Mouse (Mus musculus): ENCODE measurements around the gene Clec2l. TPM values are rescaled to one million over a fixed set of nuclear protein-coding genes. Genes with fewer than 3 reads are reported as not detected.

The Clec2l gene
- polyA plus RNA-seq, 2 experiments, result 0.09 TPM; not detected in 1

- Histone ChIP-seq H3K27ac (no peak overlapping the region), H3K27me3 (ENCODE audit: control insufficient read depth, insufficient read depth, low read length) (no peaks in the 10 kb centered on the region), H3K4me3 (ENCODE audit: insufficient read depth in 1 of 2, low read depth in 2 of 2, low read length in 2 of 2) (no peak overlapping the region), H3K9ac (replicated peaks) (no peak overlapping the region), H3K4me1 (replicated peaks; ENCODE audit: control insufficient read depth in 2 of 2, insufficient read depth in 2 of 2, low read length in 1 of 2) (no peaks in the 10 kb centered on the region), H3K9me3 (ENCODE audit: control insufficient read depth, low read length) (no peaks in the 10 kb centered on the region), H3K4me2 (ENCODE audit: low read depth) (no peak overlapping the region), H3K36me3 (replicated peaks; ENCODE audit: control insufficient read depth, insufficient read depth, low read depth) (peaks cover 82% of the 10 kb centered on the region)
- 88% methylated on average over 9 of the region's 9 CpGs for WGBS (ENCODE audit: insufficient replicate concordance)
- ATAC-seq (ENCODE audit: insufficient read depth) (no peak), DNase-seq (ENCODE audit: low read depth in 3 of 3, low spot score in 3 of 3) (no peak)
- TF ChIP-seq EP300 (IDR thresholded peaks at IDR 0.05; ENCODE audit: low read depth), result no peak
- no peak for TF ChIP-seq CTCF (IDR thresholded peaks at IDR 0.05; ENCODE audit: low read depth)
Observed at GRCm38 (mm10) chr6:38696570-38696969, 33.7 kb downstream of the Clec2l start.

GRCm38 (mm10) chr6:38698233-38698889 lies 35.5 kb downstream of the Clec2l start:
- no peaks in the 10 kb centered on the region for H3K27me3 ChIP-seq (ENCODE audit: control insufficient read depth, insufficient read depth, low read length)
- no peaks in the 10 kb centered on the region for H3K9me3 ChIP-seq (ENCODE audit: control insufficient read depth, low read length)
- no peaks in the 10 kb centered on the region for H3K4me1 ChIP-seq (replicated peaks; ENCODE audit: control insufficient read depth in 2 of 2, insufficient read depth in 2 of 2, low read length in 1 of 2)
- no peak for ATAC-seq (ENCODE audit: insufficient read depth)
- H3K9ac ChIP-seq (replicated peaks), result no peak overlapping the region
- WGBS (ENCODE audit: insufficient replicate concordance), result 92% methylated on average over 18 of the region's 18 CpGs
- no peak overlapping the region for H3K4me2 ChIP-seq (ENCODE audit: low read depth)
- TF ChIP-seq EP300 (IDR thresholded peaks at IDR 0.05; ENCODE audit: low read depth) (no peak), CTCF (IDR thresholded peaks at IDR 0.05; ENCODE audit: low read depth) (no peak)
- H3K27ac ChIP-seq, result no peak overlapping the region
- H3K36me3 ChIP-seq (replicated peaks; ENCODE audit: control insufficient read depth, insufficient read depth, low read depth), result peaks cover 87% of the 10 kb centered on the region
- no peak overlapping the region for H3K4me3 ChIP-seq (ENCODE audit: insufficient read depth in 1 of 2, low read depth in 2 of 2, low read length in 2 of 2)
- DNase-seq (ENCODE audit: low read depth in 3 of 3, low spot score in 3 of 3), result no peak

DNA sequence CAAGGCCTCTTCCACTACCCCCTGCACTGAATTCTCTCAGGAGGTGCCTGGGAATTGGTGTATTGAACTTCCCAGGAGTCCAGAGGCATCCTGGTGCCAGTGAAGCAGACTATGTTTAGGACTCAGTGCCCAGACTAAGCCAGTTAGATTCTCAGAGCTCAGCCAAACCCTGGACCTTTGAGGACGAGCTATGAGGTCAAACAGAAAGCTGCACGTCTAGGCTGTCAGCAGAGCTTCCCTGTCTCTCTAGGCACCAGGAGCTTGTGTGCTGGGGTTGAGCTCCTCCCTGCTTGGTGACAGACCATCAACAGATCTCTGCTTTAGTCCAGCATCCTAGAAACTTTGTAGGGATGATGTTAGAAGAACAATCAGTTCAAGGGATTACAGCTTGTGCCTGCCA lies 38.6 kb downstream of the Clec2l start:
- H3K9ac ChIP-seq (replicated peaks), result no peak overlapping the region
- peaks cover 77% of the 10 kb centered on the region for H3K36me3 ChIP-seq (replicated peaks; ENCODE audit: control insufficient read depth, insufficient read depth, low read depth)
- no peak overlapping the region for H3K4me3 ChIP-seq (ENCODE audit: insufficient read depth in 1 of 2, low read depth in 2 of 2, low read length in 2 of 2)
- H3K27ac ChIP-seq, result no peak overlapping the region
- H3K4me2 ChIP-seq (ENCODE audit: low read depth), result no peak overlapping the region
- H3K27me3 ChIP-seq (ENCODE audit: control insufficient read depth, insufficient read depth, low read length), result no peaks in the 10 kb centered on the region
- ATAC-seq (ENCODE audit: insufficient read depth) (no peak), DNase-seq (ENCODE audit: low read depth in 3 of 3, low spot score in 3 of 3) (no peak)
- 75% methylated on average over 2 of the region's 2 CpGs for WGBS (ENCODE audit: insufficient replicate concordance)
- TF ChIP-seq EP300 (IDR thresholded peaks at IDR 0.05; ENCODE audit: low read depth) (no peak), CTCF (IDR thresholded peaks at IDR 0.05; ENCODE audit: low read depth) (no peak)
- no peaks in the 10 kb centered on the region for H3K9me3 ChIP-seq (ENCODE audit: control insufficient read depth, low read length)
- H3K4me1 ChIP-seq (replicated peaks; ENCODE audit: control insufficient read depth in 2 of 2, insufficient read depth in 2 of 2, low read length in 1 of 2), result no peaks in the 10 kb centered on the region

- H3K4me3 ChIP-seq (ENCODE audit: insufficient read depth in 1 of 2, low read depth in 2 of 2, low read length in 2 of 2), result no peak overlapping the region
- no peaks in the 10 kb centered on the region for H3K27me3 ChIP-seq (ENCODE audit: control insufficient read depth, insufficient read depth, low read length)
- H3K4me2 ChIP-seq (ENCODE audit: low read depth), result no peak overlapping the region
- no peaks in the 10 kb centered on the region for H3K4me1 ChIP-seq (replicated peaks; ENCODE audit: control insufficient read depth in 2 of 2, insufficient read depth in 2 of 2, low read length in 1 of 2)
- H3K9me3 ChIP-seq (ENCODE audit: control insufficient read depth, low read length), result no peaks in the 10 kb centered on the region
- no peak overlapping the region for H3K27ac ChIP-seq
- no peak for ATAC-seq (ENCODE audit: insufficient read depth)
- DNase-seq (ENCODE audit: low read depth in 3 of 3, low spot score in 3 of 3), result no peak
- no peak overlapping the region for H3K9ac ChIP-seq (replicated peaks)
- 68% methylated on average over 6 of the region's 6 CpGs for WGBS (ENCODE audit: insufficient replicate concordance)
- peaks cover 74% of the 10 kb centered on the region for H3K36me3 ChIP-seq (replicated peaks; ENCODE audit: control insufficient read depth, insufficient read depth, low read depth)
- TF ChIP-seq EP300 (IDR thresholded peaks at IDR 0.05; ENCODE audit: low read depth) (no peak), CTCF (IDR thresholded peaks at IDR 0.05; ENCODE audit: low read depth) (no peak)
Observed at GRCm38 (mm10) chr6:38702810-38703399, 40.0 kb downstream of the Clec2l start.

DNA sequence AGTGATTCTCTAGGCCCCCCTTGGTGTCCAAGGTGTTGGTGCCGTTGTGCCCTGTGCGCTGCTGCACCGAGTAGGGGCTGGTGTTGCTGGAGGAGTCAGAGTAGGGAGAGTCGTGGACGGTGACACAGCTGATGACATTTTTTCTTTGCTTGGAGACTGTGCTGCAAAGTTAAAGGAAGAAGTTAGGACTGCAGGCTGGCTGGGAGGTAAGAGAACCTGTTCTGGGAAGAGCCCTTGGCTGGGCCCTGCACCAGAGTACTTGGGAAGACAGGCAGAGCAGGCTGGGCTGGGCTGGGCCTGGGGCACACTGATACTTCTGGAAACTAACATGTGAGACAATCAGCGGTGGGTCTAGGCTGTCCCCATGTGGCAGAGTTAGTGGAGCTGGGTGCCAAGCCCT lies 40.7 kb downstream of the Clec2l start:
- H3K27ac ChIP-seq, result no peak overlapping the region
- H3K4me3 ChIP-seq (ENCODE audit: insufficient read depth in 1 of 2, low read depth in 2 of 2, low read length in 2 of 2), result no peak overlapping the region
- no peak overlapping the region for H3K4me2 ChIP-seq (ENCODE audit: low read depth)
- peaks cover 71% of the 10 kb centered on the region for H3K36me3 ChIP-seq (replicated peaks; ENCODE audit: control insufficient read depth, insufficient read depth, low read depth)
- H3K9ac ChIP-seq (replicated peaks), result no peak overlapping the region
- H3K4me1 ChIP-seq (replicated peaks; ENCODE audit: control insufficient read depth in 2 of 2, insufficient read depth in 2 of 2, low read length in 1 of 2), result no peaks in the 10 kb centered on the region
- 95% methylated on average over 6 of the region's 6 CpGs for WGBS (ENCODE audit: insufficient replicate concordance)
- DNase-seq (ENCODE audit: low read depth in 3 of 3, low spot score in 3 of 3) (no peak), ATAC-seq (ENCODE audit: insufficient read depth) (no peak)
- H3K27me3 ChIP-seq (ENCODE audit: control insufficient read depth, insufficient read depth, low read length), result no peaks in the 10 kb centered on the region
- no peak for TF ChIP-seq EP300 (IDR thresholded peaks at IDR 0.05; ENCODE audit: low read depth)
- TF ChIP-seq CTCF (IDR thresholded peaks at IDR 0.05; ENCODE audit: low read depth), result no peak
- no peaks in the 10 kb centered on the region for H3K9me3 ChIP-seq (ENCODE audit: control insufficient read depth, low read length)
